Mouse (Mus musculus): Measurements from ENCODE around the gene Srsf4. TPM values are rescaled to one million over a fixed set of nuclear protein-coding genes. Genes with fewer than 3 reads are reported as not detected.
A peak's percentile ranks its signal among the peaks of the same experiment; 100 is the strongest.

Gene Srsf4
- polyA plus RNA-seq, 1 experiment from 2014 or later, result 96.1 TPM

DNA sequence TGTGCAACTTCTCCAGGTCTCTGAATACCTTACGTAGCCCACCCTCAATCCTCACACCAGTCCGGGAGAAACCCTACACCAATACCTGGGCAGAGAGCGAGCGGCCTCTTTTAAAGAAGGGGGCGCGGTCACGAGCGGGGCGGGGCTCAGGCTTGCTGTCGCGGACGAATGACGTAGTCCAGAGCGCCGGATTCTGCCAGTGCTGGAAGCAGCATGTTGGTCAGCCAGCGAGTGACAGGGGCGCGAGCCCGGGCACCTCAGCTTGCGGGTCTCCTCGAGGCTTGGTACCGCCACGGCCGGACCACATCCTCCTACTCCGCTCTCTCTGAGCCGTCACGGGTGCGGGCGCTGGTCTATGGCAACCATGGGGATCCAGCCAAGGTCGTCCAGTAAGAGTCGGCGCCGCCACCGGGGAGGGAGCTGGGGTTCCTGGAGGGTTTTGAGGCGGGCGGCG lies 30.1 kb upstream of the Srsf4 start, which contains the start of gene Mecr:
TSS of gene Mecr (plus strand) at position 181 of the 454 bp plus-strand sequence.
- peak; percentile 96 for DNase-seq (ENCODE audit: low spot score)
- under 1% methylated on average over 37 of the region's 37 CpGs for WGBS
- Histone ChIP-seq H3K27ac (peak within 1 kb of the TSS; percentile 89), H3K4me1 (peaks cover 21% of the 10 kb centered on the region), H3K27me3 (ENCODE audit: insufficient read depth, poor library complexity, severe bottlenecking) (peaks cover 24% of the 10 kb centered on the region; the same call in 1 of the 2 replicates), H3K36me3 (0 out of 2 replicates have a peak, but pooled peaks cover 2% of the 10 kb centered on the region), H3K4me3 (peak within 1 kb of the TSS; percentile 99), H3K9me3 (no peaks in the 10 kb centered on the region)

DNA sequence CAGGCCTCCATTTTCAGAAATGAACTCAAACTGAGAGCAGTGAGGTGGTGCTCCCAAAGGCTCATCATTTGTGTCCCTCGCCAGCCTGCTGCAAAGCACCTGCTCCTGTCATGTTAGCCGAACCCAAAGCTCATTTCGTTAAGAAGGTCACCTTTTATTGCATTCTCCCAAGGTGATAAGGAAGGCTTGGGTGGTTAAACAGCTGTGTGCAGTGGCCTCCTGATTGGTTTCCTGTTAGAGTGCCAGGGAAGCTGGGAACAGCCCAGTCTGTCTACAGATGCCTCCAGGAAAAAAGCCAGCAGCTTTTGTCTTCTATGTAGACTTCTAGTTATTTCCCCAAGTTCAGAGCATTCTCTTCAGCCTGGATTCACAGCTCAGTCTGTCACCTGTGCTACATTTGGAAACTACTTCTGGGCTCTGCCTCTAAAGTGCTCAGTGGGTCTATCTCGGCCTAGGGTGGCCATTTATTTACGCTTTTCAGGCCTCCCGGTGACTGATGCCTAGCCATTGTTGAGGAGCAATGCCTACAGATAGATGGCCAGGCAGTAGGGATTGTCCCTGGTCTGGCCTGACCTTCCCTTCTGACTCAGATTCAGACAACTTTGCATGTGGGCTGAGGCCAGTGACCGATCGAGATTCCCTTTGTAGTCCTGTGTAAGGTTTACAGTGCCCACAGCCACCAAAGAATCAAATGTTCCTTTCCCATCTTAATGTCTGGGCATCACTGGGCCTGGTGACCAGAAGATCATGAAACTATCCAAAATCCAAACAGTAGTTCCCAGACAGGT lies 27.2 kb upstream of the Srsf4 start:
- Histone ChIP-seq H3K9me3 (no peaks in the 10 kb centered on the region), H3K36me3 (peaks cover 7% of the 10 kb centered on the region; the same call in 1 of the 2 replicates), H3K27me3 (ENCODE audit: insufficient read depth, poor library complexity, severe bottlenecking) (peaks cover 6% of the 10 kb centered on the region; the same call in 1 of the 2 replicates), H3K4me3 (no peak overlapping the region), H3K27ac (no peak overlapping the region), H3K4me1 (peaks cover 32% of the 10 kb centered on the region)
- 83% methylated on average over 8 of the region's 8 CpGs for WGBS
- DNase-seq (ENCODE audit: low spot score), result no peak

- H3K27me3 ChIP-seq (ENCODE audit: insufficient read depth, poor library complexity, severe bottlenecking), result no peaks in the 10 kb centered on the region
- no peak overlapping the region for H3K4me3 ChIP-seq
- no peaks in the 10 kb centered on the region for H3K9me3 ChIP-seq
- H3K27ac ChIP-seq, result peak overlapping the region; percentile 62
- no peak for DNase-seq (ENCODE audit: low spot score)
- H3K4me1 ChIP-seq, result peaks cover 32% of the 10 kb centered on the region
- peaks cover 7% of the 10 kb centered on the region; the same call in 1 of the 2 replicates for H3K36me3 ChIP-seq
- 68% methylated on average over 6 of the region's 6 CpGs for WGBS
Measured at GRCm38 (mm10) chr4:131848082-131848481, 25.3 kb upstream of the Srsf4 start.

GRCm38 (mm10) chr4:131849986-131850638 lies 23.3 kb upstream of the Srsf4 start:
- H3K36me3 ChIP-seq, result peaks cover 7% of the 10 kb centered on the region; the same call in 1 of the 2 replicates
- DNase-seq (ENCODE audit: low spot score), result no peak
- WGBS, result 58% methylated on average over 5 of the region's 5 CpGs
- H3K9me3 ChIP-seq, result no peaks in the 10 kb centered on the region
- peaks cover 19% of the 10 kb centered on the region for H3K4me1 ChIP-seq
- no peaks in the 10 kb centered on the region for H3K27me3 ChIP-seq (ENCODE audit: insufficient read depth, poor library complexity, severe bottlenecking)
- no peak overlapping the region for H3K4me3 ChIP-seq
- peak overlapping the region; percentile 48; the same call in 1 of the 2 replicates for H3K27ac ChIP-seq

- no peak for DNase-seq (ENCODE audit: low spot score)
- H3K27ac ChIP-seq, result no peak overlapping the region
Measured at GRCm38 (mm10) chr4:131854950-131855349, 18.5 kb upstream of the Srsf4 start.

DNA sequence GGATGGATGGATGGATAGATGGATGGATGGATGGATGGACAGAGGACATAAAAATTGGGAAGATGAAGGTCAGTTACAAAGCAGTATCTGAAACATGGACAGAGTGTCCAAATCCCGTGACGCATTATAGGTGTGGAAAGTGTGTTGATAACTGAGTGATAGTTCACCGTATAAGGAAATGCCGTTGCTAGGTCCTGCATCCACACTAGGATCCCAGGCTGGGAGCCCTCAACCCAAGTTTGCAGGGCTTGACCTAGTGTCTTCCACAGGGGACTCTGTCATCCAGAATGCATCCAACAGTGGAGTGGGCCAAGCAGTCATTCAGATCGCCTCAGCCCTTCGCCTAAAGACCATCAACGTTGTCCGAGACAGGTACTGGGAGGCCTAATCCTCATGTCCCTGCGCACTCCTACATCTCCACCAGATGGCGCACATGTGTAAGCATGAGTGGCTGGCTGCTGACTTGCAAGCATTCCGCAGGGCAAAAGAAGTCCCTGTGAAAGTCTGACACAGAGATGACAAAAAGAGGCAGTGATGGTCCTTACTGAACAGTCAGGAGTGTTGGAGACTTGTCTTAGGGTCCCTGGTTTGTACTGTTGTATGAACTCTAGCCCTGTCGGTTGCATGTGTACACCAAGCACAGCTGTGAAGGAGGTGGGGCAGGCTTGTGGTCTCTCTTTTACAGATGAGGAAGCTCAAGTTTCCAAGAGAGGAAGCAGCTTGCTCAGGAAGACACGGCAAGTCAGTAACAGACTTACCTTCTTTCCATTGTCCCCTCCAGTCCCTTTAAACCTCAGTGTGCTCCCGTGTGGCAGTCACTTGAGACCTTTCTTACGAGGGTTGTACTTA lies 12.7 kb upstream of the Srsf4 start:
- no peak overlapping the region for H3K4me3 ChIP-seq
- H3K4me1 ChIP-seq, result no peaks in the 10 kb centered on the region; the same call in 1 of the 2 replicates
- no peak overlapping the region for H3K27ac ChIP-seq
- 50% methylated on average over 15 of the region's 15 CpGs for WGBS
- H3K9me3 ChIP-seq, result no peaks in the 10 kb centered on the region
- H3K36me3 ChIP-seq, result peaks cover 50% of the 10 kb centered on the region
- no peaks in the 10 kb centered on the region for H3K27me3 ChIP-seq (ENCODE audit: insufficient read depth, poor library complexity, severe bottlenecking)
- DNase-seq (ENCODE audit: low spot score), result peak; percentile 87

More at GRCm38 (mm10) chr4:131854950-131855349, 18.5 kb upstream of the Srsf4 start:
- Histone ChIP-seq H3K9me3 (no peaks in the 10 kb centered on the region), H3K4me1 (peaks cover 2% of the 10 kb centered on the region), H3K36me3 (peaks cover 19% of the 10 kb centered on the region), H3K27me3 (ENCODE audit: insufficient read depth, poor library complexity, severe bottlenecking) (no peaks in the 10 kb centered on the region), H3K4me3 (no peak overlapping the region)
- 78% methylated on average over 5 of the region's 5 CpGs for WGBS

DNA sequence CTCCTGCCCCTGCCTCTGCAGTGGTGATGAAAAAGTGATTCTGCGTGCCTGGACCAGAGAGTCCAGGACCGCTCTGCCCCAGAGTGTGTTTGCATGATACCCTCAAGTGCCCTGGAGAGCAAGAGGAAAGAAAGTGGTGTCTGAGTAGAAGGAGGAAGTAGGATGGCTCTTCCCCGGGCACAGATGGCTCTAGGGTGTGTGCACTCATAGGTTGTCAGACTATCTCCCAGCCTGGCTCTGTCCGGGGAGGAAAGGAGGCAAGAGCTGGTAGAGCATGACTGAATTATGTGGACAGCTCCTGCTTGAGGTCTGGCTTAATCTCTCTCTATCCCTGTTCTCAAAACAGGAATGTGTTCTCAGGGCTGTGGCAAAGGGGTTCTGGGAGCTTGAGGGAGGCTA lies 12.1 kb upstream of the Srsf4 start:
- DNase-seq (ENCODE audit: low spot score), result no peak
- no peak overlapping the region for H3K27ac ChIP-seq
- no peak overlapping the region for H3K4me3 ChIP-seq
- no peaks in the 10 kb centered on the region for H3K27me3 ChIP-seq (ENCODE audit: insufficient read depth, poor library complexity, severe bottlenecking)
- H3K9me3 ChIP-seq, result no peaks in the 10 kb centered on the region
- 82% methylated on average over 4 of the region's 4 CpGs for WGBS
- no peaks in the 10 kb centered on the region; the same call in 1 of the 2 replicates for H3K4me1 ChIP-seq
- peaks cover 56% of the 10 kb centered on the region for H3K36me3 ChIP-seq

DNA sequence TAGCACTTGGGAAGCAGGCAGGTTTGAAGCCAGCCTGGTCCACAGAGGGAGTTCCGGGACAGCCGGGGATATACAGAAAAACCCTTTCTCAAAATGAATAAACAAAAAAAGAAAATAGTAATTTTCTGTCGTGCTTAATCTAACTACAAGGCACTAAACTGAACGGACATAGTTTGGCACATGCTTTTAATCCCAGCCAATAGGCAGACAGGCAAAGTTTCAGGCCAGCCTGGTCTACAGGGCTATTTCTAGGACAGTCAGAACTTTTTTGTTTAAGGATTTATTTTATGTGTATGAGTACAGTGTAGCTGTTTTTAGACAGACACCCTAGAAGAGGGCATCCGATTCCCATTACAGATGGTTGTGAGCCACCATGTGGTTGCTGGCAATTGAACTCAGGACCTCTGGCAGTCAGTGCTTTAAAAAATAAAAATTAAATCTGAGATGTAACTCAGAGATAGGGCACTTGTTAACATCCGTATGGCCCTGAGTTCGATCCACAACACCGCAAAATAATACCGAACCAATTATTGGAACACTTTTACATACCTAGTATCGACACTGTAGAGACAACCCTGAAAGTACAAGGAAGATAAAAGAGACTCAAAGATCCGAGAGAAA lies 635 bp upstream of the Srsf4 start:
- Histone ChIP-seq H3K36me3 (peaks cover 9% of the 10 kb centered on the region; the same call in 1 of the 2 replicates), H3K4me1 (peaks cover 39% of the 10 kb centered on the region), H3K27me3 (ENCODE audit: insufficient read depth, poor library complexity, severe bottlenecking) (no peaks in the 10 kb centered on the region), H3K9me3 (no peaks in the 10 kb centered on the region), H3K4me3 (peak overlapping the region; percentile 94), H3K27ac (peak overlapping the region; percentile 100)
- 9% methylated on average over 11 of the region's 11 CpGs for WGBS
- DNase-seq (ENCODE audit: low spot score), result no peak

GRCm38 (mm10) chr4:131874169-131874536 lies 736 bp downstream of the Srsf4 start:
- DNase-seq (ENCODE audit: low spot score), result no peak
- 0 out of 2 replicates have a peak, but pooled peaks cover 3% of the 10 kb centered on the region for H3K36me3 ChIP-seq
- WGBS, result under 1% methylated on average over 20 of the region's 20 CpGs
- H3K9me3 ChIP-seq, result no peaks in the 10 kb centered on the region
- H3K27me3 ChIP-seq (ENCODE audit: insufficient read depth, poor library complexity, severe bottlenecking), result no peaks in the 10 kb centered on the region
- H3K27ac ChIP-seq, result peak overlapping the region; percentile 100
- H3K4me1 ChIP-seq, result peaks cover 41% of the 10 kb centered on the region
- H3K4me3 ChIP-seq, result peak overlapping the region; percentile 94

DNA sequence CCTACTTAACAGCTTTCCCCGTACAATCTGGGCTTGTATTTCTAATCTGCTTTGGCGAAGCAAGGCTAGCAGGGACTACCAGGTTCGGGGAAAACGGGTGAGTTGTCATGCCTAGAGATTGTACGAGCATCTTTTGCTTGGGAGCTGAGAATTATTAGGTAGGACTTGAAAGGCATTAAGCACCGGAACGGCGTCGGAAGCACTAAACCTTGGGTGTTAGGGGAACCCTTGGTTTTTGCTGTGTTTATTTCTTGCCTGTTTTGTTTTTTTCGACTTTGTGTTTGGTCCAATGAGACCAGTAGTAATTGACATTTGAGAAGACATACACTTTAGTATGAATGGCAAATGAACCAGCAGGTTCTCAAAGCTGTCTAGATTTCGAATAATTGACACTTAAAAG lies 1.1 kb downstream of the Srsf4 start:
- Histone ChIP-seq H3K36me3 (no peaks in the 10 kb centered on the region), H3K4me3 (peak overlapping the region; percentile 94), H3K9me3 (no peaks in the 10 kb centered on the region), H3K4me1 (peaks cover 40% of the 10 kb centered on the region), H3K27ac (peak overlapping the region; percentile 100), H3K27me3 (ENCODE audit: insufficient read depth, poor library complexity, severe bottlenecking) (no peaks in the 10 kb centered on the region)
- 4% methylated on average over 11 of the region's 11 CpGs for WGBS
- no peak for DNase-seq (ENCODE audit: low spot score)

GRCm38 (mm10) chr4:131875242-131875641 lies 1.8 kb downstream of the Srsf4 start:
- Histone ChIP-seq H3K36me3 (no peaks in the 10 kb centered on the region), H3K4me1 (peaks cover 44% of the 10 kb centered on the region), H3K27ac (no peak overlapping the region), H3K27me3 (ENCODE audit: insufficient read depth, poor library complexity, severe bottlenecking) (no peaks in the 10 kb centered on the region), H3K4me3 (peak overlapping the region; percentile 94), H3K9me3 (no peaks in the 10 kb centered on the region)
- DNase-seq (ENCODE audit: low spot score), result no peak
- 50% methylated on average over 3 of the region's 3 CpGs for WGBS

DNA sequence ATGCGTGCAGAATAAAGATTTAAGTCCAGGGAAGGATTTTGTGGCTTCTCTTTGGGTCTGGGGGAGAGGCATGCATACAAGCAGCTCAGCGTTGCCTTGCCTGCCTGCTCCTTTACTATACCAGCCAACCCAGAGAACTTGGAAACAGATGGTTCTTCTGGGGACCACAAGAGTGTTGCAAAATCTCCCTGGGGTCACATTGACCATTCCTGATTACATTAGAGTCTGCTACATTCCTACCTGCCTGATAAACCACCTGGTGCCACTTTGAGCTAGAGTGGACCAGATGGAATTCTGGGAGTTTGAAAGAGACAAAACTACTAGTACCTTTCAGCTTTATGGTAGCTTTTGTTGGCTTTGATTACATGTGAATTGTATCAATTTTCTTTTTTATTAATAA lies 3.4 kb downstream of the Srsf4 start:
- WGBS, result 71% methylated on average over 2 of the region's 2 CpGs
- Histone ChIP-seq H3K4me1 (peaks cover 53% of the 10 kb centered on the region), H3K4me3 (no peak overlapping the region), H3K36me3 (no peaks in the 10 kb centered on the region), H3K9me3 (no peaks in the 10 kb centered on the region), H3K27ac (no peak overlapping the region), H3K27me3 (ENCODE audit: insufficient read depth, poor library complexity, severe bottlenecking) (no peaks in the 10 kb centered on the region)
- no peak for DNase-seq (ENCODE audit: low spot score)

Data from heart, embryonic 10.5 days (tissue).